Mouse (Mus musculus): ENCODE measurements at regions not wholly inside any gene's neighbourhood (a gene's known extent, or its start where the extent isn't known, plus 50 kb on each side); places are given as distances from the start of the nearest gene placed in this dataset.
"Not testable (repeated sequence)": the region's sequence is repeated elsewhere in the genome, so short reads cannot be mapped to it uniquely, and the experiment has no call there.

GRCm38 (mm10) chr3:60811924-60812323, 190.7 kb upstream of the P2ry1 start:
- DNase-seq = no peak

- no peak for DNase-seq
Measured at GRCm38 (mm10) chr3:60813485-60813884, 189.1 kb upstream of the P2ry1 start.

- no peak for DNase-seq
Measured at GRCm38 (mm10) chr3:60819684-60820281, 182.8 kb upstream of the P2ry1 start.

GRCm38 (mm10) chr3:60821463-60821862, 181.1 kb upstream of the P2ry1 start:
- no peak for DNase-seq

GRCm38 (mm10) chr3:60826759-60827158, 175.8 kb upstream of the P2ry1 start:
- no peak for DNase-seq

- no peak for DNase-seq
Measured at GRCm38 (mm10) chr3:60832385-60832784, 170.2 kb upstream of the P2ry1 start.

- DNase-seq = no peak
Measured at GRCm38 (mm10) chr3:60841895-60842294, 160.7 kb upstream of the P2ry1 start.

GRCm38 (mm10) chr3:60845293-60845692, 157.3 kb upstream of the P2ry1 start:
- no peak for DNase-seq

- DNase-seq = no peak
Measured at GRCm38 (mm10) chr3:60848437-60848836, 154.2 kb upstream of the P2ry1 start.

- DNase-seq = no peak
Measured at GRCm38 (mm10) chr3:60853773-60854172, 148.8 kb upstream of the P2ry1 start.

GRCm38 (mm10) chr3:60855734-60856133, 146.9 kb upstream of the P2ry1 start:
- DNase-seq = no peak

- no peak for DNase-seq
Measured at GRCm38 (mm10) chr3:60858474-60859118, 144.0 kb upstream of the P2ry1 start.

GRCm38 (mm10) chr3:60859119-60859515, 143.5 kb upstream of the P2ry1 start:
- DNase-seq = no peak

- not testable (repeated sequence) for DNase-seq
Measured at GRCm38 (mm10) chr3:60876858-60877257, 125.7 kb upstream of the P2ry1 start.

- DNase-seq = no peak
Measured at GRCm38 (mm10) chr3:60878880-60879279, 123.7 kb upstream of the P2ry1 start.

GRCm38 (mm10) chr3:60884027-60884426, 118.6 kb upstream of the P2ry1 start:
- no peak for DNase-seq

- no peak for DNase-seq
Measured at GRCm38 (mm10) chr3:60889191-60889861, 113.3 kb upstream of the P2ry1 start.

- no peak for DNase-seq
Measured at GRCm38 (mm10) chr3:60897628-60898269, 104.8 kb upstream of the P2ry1 start.

- no peak for DNase-seq
Measured at GRCm38 (mm10) chr3:60898720-60899119, 103.9 kb upstream of the P2ry1 start.

GRCm38 (mm10) chr3:60901571-60901970, 101.0 kb upstream of the P2ry1 start:
- no peak for DNase-seq

- no peak for DNase-seq
Measured at GRCm38 (mm10) chr3:60916411-60916810, 86.2 kb upstream of the P2ry1 start.

- DNase-seq = no peak
Measured at GRCm38 (mm10) chr3:60917271-60917670, 85.3 kb upstream of the P2ry1 start.

- DNase-seq = no peak
Measured at GRCm38 (mm10) chr3:60926024-60926547, 76.5 kb upstream of the P2ry1 start.

GRCm38 (mm10) chr3:60928910-60929309, 73.7 kb upstream of the P2ry1 start:
- DNase-seq = no peak
